Mouse (Mus musculus): ENCODE measurements at regions not wholly inside any gene's neighbourhood (a gene's known extent, or its start where the extent isn't known, plus 50 kb on each side); places are given as distances from the start of the nearest gene placed in this dataset.

DNA sequence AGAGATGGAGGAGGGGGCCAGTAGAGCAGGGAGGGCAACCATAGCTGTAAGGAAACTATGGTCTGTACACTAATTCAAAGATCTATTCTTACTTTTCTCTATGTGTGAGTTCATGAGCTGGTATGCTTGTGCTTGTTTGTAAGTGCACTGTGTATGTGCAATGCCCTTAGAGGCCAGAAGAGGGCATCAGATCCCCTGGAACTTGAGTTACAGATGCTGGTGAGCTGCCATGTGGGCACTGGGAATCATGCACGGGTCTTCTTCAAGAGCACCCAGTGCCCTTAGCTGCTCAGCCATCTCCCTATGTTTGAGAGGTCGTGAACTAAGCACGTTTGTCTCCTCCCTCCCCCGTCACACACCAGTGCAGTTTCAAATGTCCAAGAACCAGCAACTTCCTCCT lies 68.9 kb downstream of the Tbx3 start:
- DNase-seq (ENCODE audit: low read depth): no peak

DNA sequence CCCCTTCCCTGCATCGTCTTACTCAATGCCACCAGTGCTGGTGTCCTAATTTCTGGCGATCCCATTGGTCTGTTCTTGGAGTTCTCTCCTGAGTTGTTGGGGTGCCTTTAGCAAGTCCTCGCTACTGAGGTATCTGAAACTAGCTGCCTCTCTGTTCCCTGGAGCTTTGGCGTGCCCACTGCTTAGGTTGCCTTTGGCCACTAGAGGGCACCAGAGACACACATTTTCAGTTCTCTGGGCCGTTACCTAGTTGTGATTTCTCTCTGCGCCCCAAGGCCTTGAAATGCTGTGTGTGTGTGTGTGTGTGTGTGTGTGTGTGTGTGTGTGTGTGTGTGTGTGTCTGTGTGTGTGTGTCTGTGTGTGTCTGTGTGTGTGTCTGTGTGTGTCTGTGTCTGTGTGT lies 70.6 kb downstream of the Tbx3 start:
- peak; percentile 88 for DNase-seq (ENCODE audit: low read depth)

DNA sequence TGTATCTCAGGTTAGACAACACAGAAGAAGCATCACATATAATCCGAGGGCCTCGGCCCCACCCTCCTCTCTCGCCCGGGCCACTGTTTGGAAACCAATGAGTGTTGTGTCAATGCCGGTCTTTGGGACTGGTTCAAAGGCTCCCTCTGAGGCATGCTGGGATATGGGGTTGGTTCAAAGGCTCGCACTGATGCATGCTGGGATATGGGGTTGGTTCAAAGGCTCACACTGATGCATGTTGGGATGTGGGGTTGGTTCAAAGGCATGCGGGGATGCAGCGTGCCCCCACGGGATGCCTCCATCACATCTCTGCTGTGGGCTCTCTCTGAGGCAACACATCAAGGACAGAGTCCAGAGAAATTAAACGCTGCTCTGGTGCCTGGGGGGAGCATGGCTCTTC lies 73.3 kb downstream of the Tbx3 start:
- no peak for DNase-seq (ENCODE audit: low read depth)

DNA sequence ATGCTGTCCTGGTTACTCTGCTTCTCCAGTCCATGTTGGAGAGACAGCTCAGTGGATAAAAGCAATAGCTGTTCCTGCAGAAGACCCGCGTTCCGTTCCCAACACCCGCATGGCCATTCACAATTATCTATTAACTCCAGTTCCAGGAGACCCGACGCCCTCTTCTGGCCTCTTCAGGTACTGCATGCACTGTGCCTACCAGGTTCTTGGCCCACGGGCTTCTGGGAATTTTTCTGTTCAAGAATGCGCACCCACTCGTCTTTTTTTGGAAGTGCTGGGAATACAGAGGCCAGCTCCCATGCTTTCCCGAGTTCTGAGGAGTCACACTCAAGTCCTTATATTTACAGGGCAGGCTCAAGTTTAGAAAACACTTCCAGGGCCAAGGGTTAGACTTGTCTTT lies 76.6 kb downstream of the Tbx3 start:
- no peak for DNase-seq (ENCODE audit: low read depth)

DNA sequence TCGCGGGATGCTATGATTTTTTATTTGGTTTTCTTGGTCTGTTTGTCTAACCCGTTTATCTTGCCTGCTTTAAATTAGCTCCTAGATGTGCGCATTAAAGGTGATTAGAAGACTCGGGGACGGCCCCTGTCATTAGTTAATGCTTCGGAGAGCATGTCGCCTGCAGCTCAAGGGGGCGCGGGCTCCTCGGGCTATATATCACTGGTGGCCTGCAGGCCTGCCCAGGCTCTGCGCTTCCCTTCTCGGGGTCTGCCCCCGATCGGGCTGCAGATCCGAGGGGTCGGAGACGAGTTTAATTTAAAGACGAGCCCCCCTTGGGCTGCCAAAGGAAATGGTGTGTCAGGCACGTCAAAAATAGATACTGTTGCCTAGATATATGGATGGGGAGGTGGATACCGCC lies 78.2 kb downstream of the Tbx3 start:
- DNase-seq (ENCODE audit: low read depth): no peak

DNA sequence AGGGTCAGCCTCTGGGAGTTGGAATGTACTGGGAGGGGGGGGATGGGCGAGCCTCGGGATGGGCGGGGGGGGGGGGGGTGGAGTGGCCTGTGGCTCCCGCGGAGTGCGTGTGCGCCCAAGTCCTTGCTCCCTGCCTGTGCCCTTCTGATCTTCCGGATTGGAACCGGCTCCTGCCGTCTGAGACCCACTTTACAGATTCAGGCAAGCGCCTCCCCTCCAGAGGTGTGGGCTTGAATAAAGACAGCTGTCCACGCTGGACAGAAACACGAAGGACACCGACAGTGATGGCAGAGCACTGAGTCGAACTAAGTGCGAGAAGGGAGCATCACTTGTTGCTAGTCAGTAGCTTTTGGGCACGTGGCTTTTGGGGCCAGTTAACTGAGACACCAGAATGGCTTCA lies 78.7 kb downstream of the Tbx3 start:
- no peak for DNase-seq (ENCODE audit: low read depth)

DNA sequence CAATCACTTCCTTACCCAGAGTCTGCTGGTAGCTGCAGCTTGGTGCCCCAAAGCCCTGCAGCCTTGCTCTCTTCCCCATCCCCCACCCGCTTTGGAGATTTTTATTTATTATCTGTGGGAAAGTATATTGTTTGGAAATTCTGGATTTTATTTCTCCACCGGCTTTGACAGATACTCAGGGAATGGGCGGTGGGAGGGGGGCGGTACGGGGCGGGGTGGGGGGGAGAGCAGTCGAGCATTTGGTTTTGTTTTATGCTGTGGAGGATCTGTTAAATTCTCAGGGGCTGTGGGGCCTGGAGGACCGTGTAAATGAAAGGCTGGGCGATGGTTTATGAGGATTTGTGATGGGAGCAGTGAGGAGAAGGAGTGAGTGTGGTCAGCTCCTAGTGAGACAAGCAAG lies 76.7 kb upstream of the Tbx5 start:
- no peak for DNase-seq (ENCODE audit: low read depth)

DNA sequence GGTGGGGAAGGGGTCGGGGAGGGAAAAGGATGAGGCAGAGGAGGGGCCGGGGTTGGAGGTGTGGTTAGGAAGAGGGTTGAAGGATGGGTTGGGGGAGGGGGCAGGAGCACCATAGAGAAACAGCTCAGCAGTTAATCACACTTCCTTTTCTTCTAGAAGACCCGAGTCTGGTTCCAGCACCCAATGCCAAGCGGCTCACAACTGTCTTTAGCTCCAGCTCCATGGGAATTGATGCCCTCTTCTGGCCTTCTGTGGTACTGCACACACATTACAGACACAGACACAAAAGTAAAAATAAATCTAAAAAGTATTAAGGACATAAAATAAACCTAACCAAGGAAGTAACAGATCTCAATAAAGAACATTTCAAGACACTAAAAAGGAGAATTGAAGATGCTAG lies 73.6 kb upstream of the Tbx5 start:
- DNase-seq (ENCODE audit: low read depth): no peak

DNA sequence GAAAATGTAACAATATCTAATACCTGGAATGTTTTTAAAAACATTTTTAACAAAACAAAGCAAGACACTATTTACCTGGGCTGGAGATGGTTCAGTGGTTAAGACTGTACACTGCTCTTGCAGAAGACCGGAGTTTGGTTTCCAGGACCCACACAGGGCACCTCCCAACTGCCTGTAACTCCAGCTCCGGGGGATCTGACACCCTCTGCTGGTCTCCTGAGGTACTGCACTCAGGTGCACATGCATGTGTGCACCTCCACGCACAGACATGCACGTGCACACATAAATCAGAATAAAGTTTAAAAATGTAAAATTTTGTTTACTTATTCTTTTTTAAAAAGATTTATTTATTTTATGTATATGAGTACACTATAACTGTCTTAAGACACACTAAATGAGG lies 70.4 kb upstream of the Tbx5 start:
- DNase-seq (ENCODE audit: low read depth): no peak

DNA sequence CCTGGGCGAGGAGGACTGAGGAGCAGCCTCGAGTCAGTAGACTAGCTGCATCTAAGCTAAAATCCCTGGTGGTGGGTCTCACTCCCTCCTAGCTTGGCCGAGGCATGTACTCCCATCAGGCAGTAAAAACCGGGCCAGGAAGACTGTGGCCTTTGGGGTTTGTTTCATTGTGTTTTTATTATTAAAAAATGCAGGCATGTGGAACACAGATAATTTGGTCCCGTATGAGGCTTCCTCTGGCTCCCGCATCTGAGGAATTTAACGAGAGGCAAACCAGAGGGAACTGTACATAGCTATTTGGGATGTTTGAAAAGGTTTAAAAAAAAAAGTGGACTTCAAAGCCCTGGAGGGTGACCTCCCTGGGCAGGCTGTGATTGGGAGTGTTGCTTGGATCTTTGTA lies 69.1 kb upstream of the Tbx5 start:
- DNase-seq (ENCODE audit: low read depth): no peak

DNA sequence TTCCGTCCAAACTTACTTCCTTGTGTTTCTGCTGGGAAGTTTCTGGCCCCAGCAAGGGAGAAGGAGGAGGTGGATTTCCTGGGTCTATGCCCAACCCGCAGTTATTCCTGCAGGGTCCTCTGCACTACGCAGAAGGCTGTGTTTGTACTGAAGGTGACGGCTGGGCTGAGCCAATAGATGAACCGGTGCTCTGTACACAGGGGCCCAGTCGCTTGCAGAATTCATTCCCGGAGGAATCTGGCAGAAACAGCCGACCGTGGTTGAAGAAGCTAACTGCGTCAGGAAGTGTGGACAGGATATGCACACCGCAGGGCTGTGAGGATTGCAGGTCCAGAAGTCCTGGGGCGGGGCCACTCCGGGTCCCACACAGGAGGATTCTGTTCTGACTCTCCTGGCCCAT lies 66.1 kb upstream of the Tbx5 start:
- DNase-seq (ENCODE audit: low read depth): no peak

DNA sequence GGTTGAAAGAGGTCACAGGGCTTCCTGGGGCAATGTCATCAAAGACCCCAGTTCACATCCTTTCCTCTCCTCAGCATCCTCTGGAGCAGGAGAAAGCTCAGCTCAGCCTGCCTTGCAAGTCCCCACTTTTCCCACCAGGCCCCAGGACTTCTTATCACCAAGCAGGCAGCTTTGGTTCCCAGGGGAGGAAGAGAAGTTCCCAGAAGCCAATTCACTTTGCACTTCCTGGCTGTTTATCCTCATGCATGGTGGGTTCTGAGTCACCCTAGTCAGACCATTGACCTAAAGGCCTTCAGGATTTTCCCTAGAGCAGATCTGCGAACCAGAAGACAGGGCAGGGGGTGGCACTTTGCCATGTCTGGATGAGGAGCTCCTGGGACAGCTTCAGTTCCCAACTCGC lies 61.5 kb upstream of the Tbx5 start:
- no peak for DNase-seq (ENCODE audit: low read depth)

DNA sequence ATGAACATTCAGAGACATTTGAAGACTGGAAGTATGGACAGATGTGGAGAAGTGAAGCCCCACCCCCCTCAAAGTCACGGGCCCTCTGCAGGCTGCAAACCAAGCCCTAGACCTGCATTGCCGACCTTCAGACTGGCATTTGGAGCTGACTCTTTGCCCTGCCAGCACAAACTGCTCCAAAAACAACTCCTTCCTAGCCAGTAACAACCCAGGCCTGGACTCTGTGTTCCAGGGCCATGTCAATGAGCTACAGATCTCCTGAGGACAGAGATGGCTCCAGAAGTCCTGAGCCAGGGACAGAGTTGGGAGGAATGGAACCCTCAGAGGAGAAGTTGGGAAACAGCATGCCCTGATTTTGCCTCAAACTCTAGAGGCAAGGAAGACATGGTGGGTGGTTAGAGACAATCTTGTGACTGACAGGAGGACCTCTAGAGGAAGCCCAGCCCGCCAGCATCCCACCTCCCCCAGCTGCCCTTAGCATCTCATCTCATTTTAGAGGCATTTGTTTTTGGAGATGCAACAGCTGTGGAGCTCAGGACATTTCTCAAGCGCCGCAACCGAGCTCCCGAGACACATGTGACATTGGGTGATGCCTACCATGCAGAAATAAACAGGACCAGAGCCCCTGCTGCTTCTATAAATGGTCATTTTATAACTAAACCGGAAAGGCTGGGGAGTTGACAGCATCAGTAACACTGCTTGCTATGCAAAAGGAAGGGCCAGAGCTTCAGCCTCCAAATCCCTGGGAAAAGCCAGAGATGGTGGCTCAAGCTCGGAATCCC lies 56.2 kb upstream of the Tbx5 start:
- DNase-seq (ENCODE audit: low read depth): no peak

DNA sequence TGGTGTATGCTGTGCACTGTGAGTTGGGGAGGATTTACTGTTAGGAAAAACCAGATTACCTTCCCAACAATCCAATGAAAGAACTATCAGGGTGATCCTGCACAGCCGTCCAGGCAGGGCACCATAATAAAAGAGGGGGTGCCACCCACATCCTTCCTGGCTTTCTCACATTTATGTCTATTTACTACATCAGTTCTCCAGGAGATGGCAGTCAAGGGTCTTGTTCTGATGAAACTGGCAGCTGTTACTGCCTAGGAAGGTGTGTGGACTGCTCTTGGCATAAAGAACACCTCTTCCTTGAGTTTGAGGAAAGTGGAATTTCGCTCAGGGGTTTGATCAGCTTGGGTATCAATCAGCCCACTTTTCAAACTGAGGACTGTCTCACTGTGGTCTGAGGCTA lies 54.6 kb upstream of the Tbx5 start:
- DNase-seq (ENCODE audit: low read depth): peak; percentile 68

DNA sequence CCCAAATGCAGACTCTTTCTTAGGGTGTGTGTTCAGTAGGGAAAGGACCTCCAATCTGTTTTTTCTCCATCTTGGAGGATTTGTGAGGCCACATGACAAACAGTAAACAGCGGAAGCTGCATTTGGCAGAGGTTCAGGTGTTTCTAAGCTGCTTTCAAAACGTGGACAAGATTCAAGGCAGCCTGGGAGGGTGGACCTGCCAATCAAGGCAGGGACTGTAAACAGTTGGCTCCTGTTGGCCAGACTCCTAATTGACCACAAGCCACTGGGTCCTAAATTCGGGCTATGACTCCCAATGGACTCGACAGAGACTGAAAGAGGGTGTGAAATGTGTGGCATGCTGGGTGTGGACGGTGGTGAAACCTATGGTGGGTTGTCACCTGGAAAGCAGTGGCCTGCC lies 51.1 kb upstream of the Tbx5 start:
- no peak for DNase-seq (ENCODE audit: low read depth)

Data from NIH3T3 (cell line).